Mouse (Mus musculus): ENCODE data around the gene Pgm5. TPM values are rescaled to one million over a fixed set of nuclear protein-coding genes. Genes with fewer than 3 reads are reported as not detected.
"Not testable (repeated sequence)": the region's sequence is repeated elsewhere in the genome, so short reads cannot be mapped to it uniquely, and the experiment has no call there.

Gene Pgm5
- polyA plus RNA-seq, 1 experiment from 2014 or later: 2.8 TPM

- Histone ChIP-seq H3K4me1 (peaks cover 34% of the 10 kb centered on the region), H3K27ac (no peak overlapping the region), H3K9me3 (replicated peaks) (no peaks in the 10 kb centered on the region), H3K4me2 (peak overlapping the region; percentile 54), H3K9ac (no peak overlapping the region), H3K27me3 (peaks cover 84% of the 10 kb centered on the region), H3K4me3 (replicated peaks) (peak overlapping the region; percentile 31), H3K36me3 (no peaks in the 10 kb centered on the region)
- no peak for ATAC-seq (replicated peaks; ENCODE audit: low FRiP score)
- WGBS: 1% methylated on average over 57 of the region's 57 CpGs
Measured at GRCm38 (mm10) chr19:24897006-24897895, 35.6 kb upstream of the Pgm5 start.

- 16% methylated on average over 4 of the region's 4 CpGs for WGBS
- Histone ChIP-seq H3K9ac (no peak overlapping the region), H3K9me3 (replicated peaks) (no peaks in the 10 kb centered on the region), H3K27me3 (peaks cover 77% of the 10 kb centered on the region), H3K4me2 (no peak overlapping the region), H3K27ac (no peak overlapping the region), H3K36me3 (no peaks in the 10 kb centered on the region), H3K4me1 (peaks cover 34% of the 10 kb centered on the region), H3K4me3 (replicated peaks) (no peak overlapping the region)
- ATAC-seq (replicated peaks; ENCODE audit: low FRiP score): no peak
Measured at GRCm38 (mm10) chr19:24896536-24896935, 34.9 kb upstream of the Pgm5 start.

GRCm38 (mm10) chr19:24886888-24887287, 25.2 kb upstream of the Pgm5 start:
- Histone ChIP-seq H3K9me3 (replicated peaks) (no peaks in the 10 kb centered on the region), H3K9ac (no peak overlapping the region), H3K4me2 (no peak overlapping the region), H3K4me1 (peaks cover 9% of the 10 kb centered on the region), H3K4me3 (replicated peaks) (no peak overlapping the region), H3K27me3 (peaks cover 28% of the 10 kb centered on the region; the same call in 1 of the 2 replicates), H3K27ac (no peak overlapping the region), H3K36me3 (no peaks in the 10 kb centered on the region)
- ATAC-seq (replicated peaks; ENCODE audit: low FRiP score): no peak
- 69% methylated on average over 3 of the region's 3 CpGs for WGBS

- peaks cover 25% of the 10 kb centered on the region; the same call in 1 of the 2 replicates for H3K27me3 ChIP-seq
Measured at GRCm38 (mm10) chr19:24885504-24885903, 23.8 kb upstream of the Pgm5 start.

GRCm38 (mm10) chr19:24881237-24881636, 19.6 kb upstream of the Pgm5 start:
- Histone ChIP-seq H3K4me3 (replicated peaks) (no peak overlapping the region), H3K9me3 (replicated peaks) (no peaks in the 10 kb centered on the region), H3K27ac (no peak overlapping the region), H3K9ac (no peak overlapping the region), H3K4me1 (peaks cover 9% of the 10 kb centered on the region), H3K27me3 (peaks cover 6% of the 10 kb centered on the region; the same call in 1 of the 2 replicates), H3K4me2 (no peak overlapping the region), H3K36me3 (no peaks in the 10 kb centered on the region)
- ATAC-seq (replicated peaks; ENCODE audit: low FRiP score): no peak
- WGBS: 55% methylated on average over 4 of the region's 4 CpGs

More at GRCm38 (mm10) chr19:24885504-24885903, 23.8 kb upstream of the Pgm5 start:
- 0 out of 2 replicates have a peak, but pooled peaks have one; percentile 52 for ATAC-seq (replicated peaks; ENCODE audit: low FRiP score)
- H3K36me3 ChIP-seq: no peaks in the 10 kb centered on the region
- H3K9ac ChIP-seq: no peak overlapping the region
- H3K4me3 ChIP-seq (replicated peaks): no peak overlapping the region
- H3K9me3 ChIP-seq (replicated peaks): no peaks in the 10 kb centered on the region
- no peak overlapping the region for H3K4me2 ChIP-seq
- H3K4me1 ChIP-seq: peaks cover 9% of the 10 kb centered on the region
- WGBS: 6% methylated on average over 5 of the region's 5 CpGs
- no peak overlapping the region for H3K27ac ChIP-seq

- not testable (repeated sequence) for H3K4me1 ChIP-seq; H3K9me3 ChIP-seq (replicated peaks); ATAC-seq (replicated peaks; ENCODE audit: low FRiP score); H3K9ac ChIP-seq; H3K4me3 ChIP-seq (replicated peaks); H3K4me2 ChIP-seq; H3K27me3 ChIP-seq; H3K27ac ChIP-seq; H3K36me3 ChIP-seq
- 73% methylated on average over 23 of the region's 26 CpGs for WGBS
Measured at GRCm38 (mm10) chr19:24875129-24875870, 13.6 kb upstream of the Pgm5 start, which contains the start of gene Gm10053. Gm10053 (plus strand) TSS chr19:24875686.

- no peak for ATAC-seq (replicated peaks; ENCODE audit: low FRiP score)
- H3K27ac ChIP-seq: no peak overlapping the region
- no peaks in the 10 kb centered on the region for H3K9me3 ChIP-seq (replicated peaks)
- H3K4me1 ChIP-seq: 0 out of 2 replicates have a peak, but pooled peaks cover 3% of the 10 kb centered on the region
- H3K4me3 ChIP-seq (replicated peaks): no peak overlapping the region
- WGBS: 54% methylated on average over 2 of the region's 2 CpGs
- peaks cover 8% of the 10 kb centered on the region; the same call in 1 of the 2 replicates for H3K27me3 ChIP-seq
- H3K9ac ChIP-seq: no peak overlapping the region
- H3K36me3 ChIP-seq: no peaks in the 10 kb centered on the region
- no peak overlapping the region for H3K4me2 ChIP-seq
Measured at GRCm38 (mm10) chr19:24873873-24874272, 12.2 kb upstream of the Pgm5 start.

GRCm38 (mm10) chr19:24871037-24871635, 9.5 kb upstream of the Pgm5 start:
- peak overlapping the region; percentile 40 for H3K4me3 ChIP-seq (replicated peaks)
- WGBS: 13% methylated on average over 18 of the region's 18 CpGs
- ATAC-seq (replicated peaks; ENCODE audit: low FRiP score): peak; percentile 60; the same call in 1 of the 2 replicates
- H3K36me3 ChIP-seq: no peaks in the 10 kb centered on the region
- no peaks in the 10 kb centered on the region for H3K9me3 ChIP-seq (replicated peaks)
- peak overlapping the region; percentile 60 for H3K4me2 ChIP-seq
- peaks cover 8% of the 10 kb centered on the region; the same call in 1 of the 2 replicates for H3K27me3 ChIP-seq
- 0 out of 2 replicates have a peak overlapping the region, but pooled peaks have one; percentile 11 for H3K9ac ChIP-seq
- 0 out of 2 replicates have a peak, but pooled peaks cover 3% of the 10 kb centered on the region for H3K4me1 ChIP-seq
- no peak overlapping the region for H3K27ac ChIP-seq

GRCm38 (mm10) chr19:24865436-24865835, 3.8 kb upstream of the Pgm5 start:
- Histone ChIP-seq H3K4me2 (no peak overlapping the region), H3K9ac (no peak overlapping the region), H3K4me1 (peaks cover 16% of the 10 kb centered on the region), H3K27me3 (peaks cover 13% of the 10 kb centered on the region; the same call in 1 of the 2 replicates), H3K27ac (no peak overlapping the region), H3K36me3 (no peaks in the 10 kb centered on the region), H3K9me3 (replicated peaks) (no peaks in the 10 kb centered on the region), H3K4me3 (replicated peaks) (no peak overlapping the region)
- ATAC-seq (replicated peaks; ENCODE audit: low FRiP score): no peak
- WGBS: 85% methylated on average over 9 of the region's 9 CpGs

GRCm38 (mm10) chr19:24861276-24861611, 411 bp downstream of the Pgm5 start:
- Histone ChIP-seq H3K9me3 (replicated peaks) (no peaks in the 10 kb centered on the region), H3K9ac (peak overlapping the region; percentile 41), H3K4me3 (replicated peaks) (peak overlapping the region; percentile 52), H3K27ac (no peak overlapping the region), H3K36me3 (no peaks in the 10 kb centered on the region), H3K4me2 (peak overlapping the region; percentile 79), H3K4me1 (peaks cover 12% of the 10 kb centered on the region), H3K27me3 (peaks cover 16% of the 10 kb centered on the region; the same call in 1 of the 2 replicates)
- peak; percentile 29; the same call in 1 of the 2 replicates for ATAC-seq (replicated peaks; ENCODE audit: low FRiP score)
- 10% methylated on average over 13 of the region's 13 CpGs for WGBS

GRCm38 (mm10) chr19:24851456-24852315, 10.0 kb downstream of the Pgm5 start:
- peak overlapping the region; percentile 28; the same call in 1 of the 2 replicates for H3K27ac ChIP-seq

More at GRCm38 (mm10) chr19:24851456-24852315, 10.0 kb downstream of the Pgm5 start:
- 0 out of 2 replicates have a peak overlapping the region, but pooled peaks have one; percentile 20 for H3K4me2 ChIP-seq
- 68% methylated on average over 21 of the region's 21 CpGs for WGBS
- H3K36me3 ChIP-seq: no peaks in the 10 kb centered on the region
- H3K4me3 ChIP-seq (replicated peaks): no peak overlapping the region
- no peaks in the 10 kb centered on the region for H3K9me3 ChIP-seq (replicated peaks)
- H3K9ac ChIP-seq: no peak overlapping the region
- no peaks in the 10 kb centered on the region for H3K27me3 ChIP-seq
- no peak for ATAC-seq (replicated peaks; ENCODE audit: low FRiP score)
- peaks cover 36% of the 10 kb centered on the region for H3K4me1 ChIP-seq

All from kidney, embryonic 15.5 days (tissue).